Mouse (Mus musculus) right cerebral cortex, adult 2 months (tissue): Measurements from ENCODE around the gene Dcst2.
A peak's percentile ranks its signal among the peaks of the same experiment; 100 is the strongest.

ENCODE experiments used
- DNase-seq, 2 experiments: peaks; one replicate each; pipeline ENCODE4 v3.0.0; 2021 to 2022; ENCODE audit warnings: low spot score in 2 of 2

Dcst2 gene

DNA sequence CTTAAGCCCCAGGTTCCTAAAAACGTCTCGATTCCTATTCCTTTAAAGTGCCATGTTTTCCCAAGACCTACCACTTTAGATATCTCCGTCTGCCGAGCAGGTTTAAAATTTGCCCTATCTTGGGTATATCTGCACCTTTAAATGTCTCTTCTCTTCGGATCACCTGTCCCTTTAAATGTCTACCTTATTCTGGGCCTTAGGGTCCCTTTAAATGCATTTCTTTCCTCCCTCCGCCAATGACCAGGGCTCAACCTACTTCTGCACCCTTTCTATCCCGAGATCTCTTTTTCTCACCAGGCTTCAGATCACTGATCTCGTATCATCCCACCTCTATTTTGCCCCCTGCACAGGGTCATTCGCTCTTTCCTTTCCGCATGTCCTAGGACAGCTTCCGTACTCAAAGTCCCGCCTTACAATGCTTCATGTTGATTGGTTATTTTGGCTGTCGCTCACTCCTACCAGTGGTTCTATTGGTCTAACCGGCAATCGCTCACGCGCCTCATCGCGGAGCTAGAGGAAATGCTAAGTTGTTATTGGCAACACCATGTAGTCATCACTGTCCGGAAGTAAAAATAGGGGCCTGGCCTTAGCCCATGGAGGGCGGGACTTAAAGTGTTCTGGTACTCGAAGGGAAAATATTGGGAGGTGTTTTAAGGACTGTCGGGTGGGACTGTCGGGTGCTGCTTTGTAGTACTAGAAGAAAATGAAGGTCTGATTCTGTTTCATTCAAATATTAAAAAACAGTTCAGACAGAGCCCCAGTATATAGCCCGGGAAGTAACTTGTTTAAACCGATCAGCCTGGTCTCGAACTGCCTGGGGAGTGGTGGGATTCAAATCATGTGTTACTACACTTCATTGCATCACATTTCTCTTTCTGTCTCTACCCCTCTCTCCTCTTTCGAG, 50.0 kb downstream of the Dcst2 start, which contains the start of gene Flad1:
Flad1 (minus strand) TSS at position 381 of the 904 bp plus-strand sequence.
- peak; percentile 100 for DNase-seq

- no peak for DNase-seq
These were observed 54.4 kb downstream of the Dcst2 start for GRCm38 (mm10) chr3:89416158-89416557.

DNA sequence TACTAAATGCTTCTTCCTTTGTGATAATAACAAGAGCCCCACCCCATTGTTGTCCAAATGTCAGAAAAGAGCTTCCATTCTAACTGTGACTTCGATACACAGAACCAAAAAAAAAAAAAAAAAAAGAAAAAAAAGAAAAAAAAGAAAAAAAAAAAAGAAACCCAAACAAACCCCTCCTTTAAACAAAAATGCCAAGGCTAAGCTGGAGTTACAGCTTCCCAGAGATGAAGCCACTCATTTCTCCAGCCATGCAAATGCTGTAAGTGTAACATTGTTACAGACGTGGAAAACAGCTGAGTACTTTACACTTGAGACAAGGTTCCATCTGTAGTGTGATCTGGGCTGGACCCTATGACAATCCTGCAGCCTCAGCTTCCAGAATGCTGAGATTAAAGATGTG, 55.4 kb downstream of the Dcst2 start:
- no peak for DNase-seq

GRCm38 (mm10) chr3:89417840-89418169, 56.0 kb downstream of the Dcst2 start:
- no peak for DNase-seq

GRCm38 (mm10) chr3:89418170-89418860, 56.5 kb downstream of the Dcst2 start, which contains the start of the genes Cks1b and Shc1:
Cks1b (minus strand) TSS chr3:89418383.
Shc1 (plus strand) TSS chr3:89418443.
- peak; percentile 93 for DNase-seq

GRCm38 (mm10) chr3:89418861-89419250, 57.1 kb downstream of the Dcst2 start:
- DNase-seq = no peak

DNA sequence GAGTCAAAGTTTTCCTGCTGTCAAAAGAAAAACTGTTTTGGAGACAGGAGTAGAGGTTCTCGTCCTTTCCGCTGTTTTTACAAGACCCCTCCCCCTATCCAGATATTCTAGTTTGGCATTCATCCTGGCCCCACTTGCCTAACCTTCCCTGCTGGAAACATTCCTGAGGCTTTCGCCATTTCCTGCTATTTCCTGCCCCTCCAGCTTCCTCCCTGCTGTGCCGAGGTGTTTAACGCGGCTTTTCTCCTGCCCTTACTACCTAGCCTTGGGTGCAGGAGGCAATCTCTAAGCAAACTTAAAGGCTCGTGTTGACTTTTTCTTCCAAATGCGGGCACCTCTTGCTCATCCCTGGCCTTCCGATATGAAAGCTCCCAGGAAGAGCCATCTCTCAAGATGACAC, 57.8 kb downstream of the Dcst2 start:
- DNase-seq = no peak

GRCm38 (mm10) chr3:89419981-89420380, 58.2 kb downstream of the Dcst2 start:
- DNase-seq = no peak

DNA sequence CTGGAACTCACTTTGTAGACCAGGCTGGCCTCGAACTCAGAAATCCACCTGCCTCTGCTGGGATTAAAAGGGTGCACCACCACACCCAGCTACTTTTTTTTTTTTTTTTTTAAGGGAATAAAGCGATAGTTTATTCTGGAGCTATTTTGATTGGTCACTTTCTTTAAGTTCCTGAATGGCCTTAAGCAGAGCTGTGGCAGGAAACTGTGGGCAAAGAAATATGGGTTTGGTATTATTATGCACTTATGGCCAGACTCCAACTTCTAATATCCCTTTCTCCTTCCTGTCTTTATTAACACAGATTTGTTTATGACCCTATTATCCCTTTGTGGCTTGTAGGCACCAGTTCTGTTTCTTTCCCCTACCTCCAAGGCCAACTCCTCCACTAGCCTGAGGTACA, 58.6 kb downstream of the Dcst2 start:
- no peak for DNase-seq

DNA sequence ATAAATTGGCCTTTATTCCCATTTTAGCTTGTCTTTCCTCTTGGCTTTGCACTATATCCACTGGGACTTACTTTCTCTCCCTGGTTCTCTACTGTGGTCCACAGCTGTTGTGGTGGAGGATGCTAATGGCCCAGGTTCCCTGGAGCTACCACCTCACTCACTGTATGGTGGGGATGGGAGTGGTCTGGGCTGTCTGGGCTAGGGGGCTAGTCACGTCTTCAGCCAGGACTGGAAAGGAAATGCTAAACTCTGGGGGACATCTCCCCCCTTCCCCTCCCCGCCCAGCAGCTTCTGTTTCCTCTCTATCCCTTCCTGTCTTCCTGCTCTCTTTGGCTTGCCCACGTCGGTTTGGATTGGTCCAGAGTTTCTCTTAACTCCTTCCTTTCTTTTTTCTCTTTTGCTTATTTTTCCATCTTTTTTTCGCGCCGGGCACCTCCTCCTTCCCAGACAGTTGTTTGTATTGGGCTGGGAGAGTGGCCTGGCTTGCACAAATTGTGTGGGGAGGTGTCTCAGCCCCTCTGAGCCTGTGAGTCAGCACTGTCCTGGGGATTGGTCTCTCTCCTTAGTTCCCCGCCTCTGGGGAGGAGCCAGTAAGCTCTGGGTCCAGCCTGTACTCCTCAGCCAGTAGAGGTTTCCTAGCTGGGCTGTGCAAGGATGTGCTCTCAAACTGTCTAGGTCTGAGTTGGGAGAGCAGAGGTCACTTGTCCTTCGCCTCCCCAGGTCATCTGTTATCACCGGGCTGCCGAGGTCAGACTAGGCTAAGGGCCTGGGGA, 59.4 kb downstream of the Dcst2 start:
- DNase-seq = peak; percentile 64 to 75

DNA sequence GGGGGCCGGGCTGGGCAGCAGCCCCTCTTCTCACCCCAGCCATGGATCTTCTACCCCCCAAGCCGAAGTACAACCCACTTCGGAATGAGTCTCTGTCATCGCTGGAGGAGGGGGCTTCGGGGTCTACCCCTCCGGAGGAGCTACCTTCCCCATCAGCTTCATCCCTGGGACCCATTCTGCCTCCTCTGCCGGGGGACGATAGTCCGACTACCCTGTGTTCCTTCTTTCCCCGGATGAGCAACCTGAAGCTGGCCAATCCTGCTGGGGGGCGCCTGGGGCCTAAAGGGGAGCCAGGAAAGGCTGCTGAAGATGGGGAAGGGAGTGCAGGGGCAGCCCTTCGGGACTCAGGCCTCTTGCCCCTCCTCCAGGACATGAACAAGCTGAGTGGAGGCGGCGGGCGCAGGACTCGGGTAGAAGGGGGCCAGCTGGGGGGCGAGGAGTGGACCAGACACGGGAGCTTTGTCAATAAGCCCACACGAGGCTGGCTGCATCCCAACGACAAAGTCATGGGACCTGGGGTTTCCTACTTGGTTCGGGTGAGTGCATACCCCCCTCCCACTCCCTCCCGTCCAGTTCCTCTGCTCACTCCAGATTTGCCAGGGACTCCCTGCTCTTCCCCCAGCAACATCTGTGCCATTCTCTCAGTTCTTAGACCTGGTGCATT, 60.2 kb downstream of the Dcst2 start:
- no peak for DNase-seq

DNA sequence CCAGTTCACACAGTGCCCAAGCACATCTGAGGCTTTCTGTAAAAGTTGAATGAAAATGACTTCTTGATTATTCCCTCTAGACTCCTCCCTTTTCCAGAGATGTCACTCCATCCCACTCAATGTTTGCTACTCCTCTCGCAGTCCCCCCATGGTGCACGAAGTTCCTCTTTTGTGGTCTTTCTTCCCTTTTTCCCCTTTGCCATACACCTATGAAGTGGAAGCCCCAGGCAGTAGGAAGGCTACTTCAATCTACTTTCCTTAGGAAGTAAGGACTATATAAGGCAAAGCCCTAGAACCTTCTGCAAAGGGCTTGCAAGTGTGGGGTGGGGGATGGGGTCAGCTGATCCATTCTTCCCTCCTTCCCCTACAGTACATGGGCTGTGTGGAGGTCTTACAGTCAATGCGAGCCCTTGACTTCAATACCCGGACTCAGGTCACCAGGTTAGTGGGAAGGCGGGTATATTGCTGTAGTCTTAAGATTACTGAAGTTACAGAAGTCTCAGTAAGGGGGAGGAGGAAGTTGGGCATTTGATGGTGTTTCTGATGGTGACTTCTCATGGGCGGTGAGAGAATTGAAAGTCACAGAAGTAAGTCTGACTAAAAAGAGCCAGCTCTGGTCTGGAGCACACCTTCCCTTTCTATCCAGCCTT, 60.9 kb downstream of the Dcst2 start:
- no peak for DNase-seq

- DNase-seq = no peak
These were observed 62.8 kb downstream of the Dcst2 start for GRCm38 (mm10) chr3:89424416-89425140.

GRCm38 (mm10) chr3:89425141-89425525, 63.4 kb downstream of the Dcst2 start:
- DNase-seq = no peak

DNA sequence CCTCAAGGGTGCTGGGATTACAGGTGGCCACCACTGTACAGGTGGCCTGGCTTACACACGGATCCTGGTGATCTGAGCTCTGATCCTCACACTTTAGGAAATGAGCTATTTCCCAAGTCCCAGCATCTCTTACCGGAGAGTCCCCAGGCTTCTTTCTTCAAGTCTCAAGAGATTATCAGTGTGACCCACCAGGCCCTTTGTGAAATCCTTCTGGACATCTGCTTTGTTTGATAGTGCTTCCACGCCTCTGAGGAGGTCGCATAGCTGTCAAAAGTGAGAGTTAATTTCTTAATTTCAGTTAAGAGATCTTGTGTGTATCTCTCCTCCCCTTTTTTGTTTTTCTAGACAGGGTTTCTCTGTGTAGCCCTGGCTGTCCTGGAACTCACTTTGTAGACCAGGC, 64.1 kb downstream of the Dcst2 start:
- no peak for DNase-seq
